Mouse (Mus musculus) liver, embryonic 14.5 days (tissue): Measurements from ENCODE around the gene Npas3. TPM values are rescaled to one million over a fixed set of nuclear protein-coding genes. Genes with fewer than 3 reads are reported as not detected.

Source experiments
- ATAC-seq: fragments of 200-750 bp; cut with Nextera tagmentation; 2 replicates; pipeline ENCODE4 v1.8.0; 2017; ENCODE audit warnings: moderate number of reproducible peaks, mild to moderate bottlenecking, moderate library complexity; ENCODE audit not compliant: insufficient read depth
- DNase-seq, 3 experiments: peaks; one replicate each; pipeline ENCODE4 v3.0.0-alpha.2; 2012 to 2013; ENCODE audit warnings: low read depth in 3 of 3, low spot score in 3 of 3
- H3K27ac ChIP-seq: fragments of 300-500 bp; sonication (generic); 2 replicates; pipeline ENCODE4 v1.5.1; 2014; ENCODE audit warnings: moderate library complexity, mild to moderate bottlenecking, control low read depth, inconsistent platforms
- H3K27me3 ChIP-seq: fragments of 300-500 bp; sonication (generic); 2 replicates; pipeline ENCODE4 v1.6.1; 2014; ENCODE audit warnings: mild to moderate bottlenecking, low read length, moderate library complexity; ENCODE audit not compliant: control insufficient read depth, insufficient read depth
- H3K36me3 ChIP-seq: fragments of 300-500 bp; sonication (generic); replicated peaks from 2 replicates; pipeline ENCODE4 v1.6.1; 2014; ENCODE audit warnings: low read depth; ENCODE audit not compliant: control insufficient read depth, insufficient read depth
- H3K4me1 ChIP-seq, 2 experiments: fragments of 200-500 bp in 1 of 2; fragments of 300-500 bp in 1 of 2; sonication (generic) in 1 of 2; replicated peaks; 2 replicates each; pipeline ENCODE4 v1.6.1; 2012 to 2014; ENCODE audit warnings: antibody characterized with exemption in 1 of 2, inconsistent platforms in 1 of 2, low read length in 1 of 2; ENCODE audit not compliant: control insufficient read depth in 2 of 2, insufficient read depth in 2 of 2
- H3K4me2 ChIP-seq: fragments of 300-500 bp; sonication (generic); 2 replicates; pipeline ENCODE4 v1.6.1; 2014; ENCODE audit warnings: low read depth, mild to moderate bottlenecking, control low read depth, moderate library complexity
- H3K4me3 ChIP-seq, 2 experiments: fragments of 200-500 bp in 1 of 2; fragments of 300-500 bp in 1 of 2; sonication (generic) in 1 of 2; 2 replicates each; pipeline ENCODE4 v1.5.1; 2012 to 2014; ENCODE audit warnings: low read depth in 2 of 2, low read length in 2 of 2, mild to moderate bottlenecking in 2 of 2, control low read depth in 1 of 2, inconsistent platforms in 1 of 2, moderate library complexity in 1 of 2; ENCODE audit not compliant: insufficient read depth in 1 of 2
- H3K9ac ChIP-seq: fragments of 300-500 bp; sonication (generic); replicated peaks from 2 replicates; pipeline ENCODE4 v1.6.1; 2014; ENCODE audit warnings: mild to moderate bottlenecking, control low read depth, moderate library complexity
- H3K9me3 ChIP-seq: fragments of 300-500 bp; sonication (generic); 2 replicates; pipeline ENCODE4 v1.6.1; 2016; ENCODE audit warnings: low read length, mixed read lengths; ENCODE audit not compliant: control insufficient read depth
- CTCF ChIP-seq: IDR thresholded peaks from 2 replicates; pipeline ENCODE4 v1.5.1; 2016; ENCODE audit warnings: antibody characterized with exemption, low read depth, control low read depth
- EP300 ChIP-seq: IDR thresholded peaks from 2 replicates; pipeline ENCODE4 v1.6.1; 2016; ENCODE audit warnings: antibody characterized with exemption, low read depth
- WGBS: fragments of 180-500 bp; shearing (Covaris S2); extraction: QIAGEN DNeasy Blood & Tissue Kit; methylation state at CpG from one replicate; pipeline ENCODE4 v1.1.7; 2014; ENCODE audit not compliant: insufficient replicate concordance; 5-methylcytosine and 5-hydroxymethylcytosine counted together
- polyA plus RNA-seq, 2 experiments: library from polyadenylated mRNA; depleted of rRNA in 1 of 2; stranded (reverse) in 1 of 2; unstranded in 1 of 2; fragments of >200 nt; fragmentation: Nextera tagmentation in 1 of 2; extraction: Ambion mirVana in 1 of 2; gene quantifications; 2 replicates each; pipeline versions ENCODE4 v1.2.1 to v1.2.3; 2012 to 2014

The Npas3 gene
- polyA plus RNA-seq, 2 experiments = 0.08 to 0.09 TPM

DNA sequence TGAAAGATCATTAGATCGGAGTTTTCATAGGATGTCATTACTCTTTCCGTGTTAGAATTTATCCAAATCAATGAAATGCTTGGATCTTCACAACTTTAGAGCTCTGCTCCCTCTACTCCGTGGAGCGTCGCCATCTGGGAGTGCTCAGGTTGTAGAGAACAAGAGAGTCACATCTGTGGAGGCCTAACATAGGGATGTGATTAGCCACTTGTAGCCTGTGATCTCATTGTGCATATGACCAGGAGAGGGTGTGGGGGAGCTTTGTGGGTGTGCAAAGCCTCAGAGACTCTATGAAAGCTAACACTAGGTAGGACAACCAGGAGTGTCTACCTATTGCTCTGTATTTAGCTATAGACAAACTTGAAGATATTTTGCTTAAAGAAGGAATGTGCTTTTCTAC lies 509.9 kb downstream of the Npas3 start:
- Histone ChIP-seq H3K4me1 (no peaks in the 10 kb centered on the region), H3K36me3 (no peaks in the 10 kb centered on the region), H3K9ac (no peak overlapping the region), H3K4me2 (no peak overlapping the region), H3K27ac (no peak overlapping the region), H3K4me3 (no peak overlapping the region), H3K9me3 (no peaks in the 10 kb centered on the region), H3K27me3 (no peaks in the 10 kb centered on the region)
- 66% methylated on average over 5 of the region's 5 CpGs for WGBS
- no peak for ATAC-seq
- TF ChIP-seq EP300 = no peak
- TF ChIP-seq CTCF = 0 out of 2 replicates have a peak, but pooled peaks have one; percentile 4
- no peak for DNase-seq

DNA sequence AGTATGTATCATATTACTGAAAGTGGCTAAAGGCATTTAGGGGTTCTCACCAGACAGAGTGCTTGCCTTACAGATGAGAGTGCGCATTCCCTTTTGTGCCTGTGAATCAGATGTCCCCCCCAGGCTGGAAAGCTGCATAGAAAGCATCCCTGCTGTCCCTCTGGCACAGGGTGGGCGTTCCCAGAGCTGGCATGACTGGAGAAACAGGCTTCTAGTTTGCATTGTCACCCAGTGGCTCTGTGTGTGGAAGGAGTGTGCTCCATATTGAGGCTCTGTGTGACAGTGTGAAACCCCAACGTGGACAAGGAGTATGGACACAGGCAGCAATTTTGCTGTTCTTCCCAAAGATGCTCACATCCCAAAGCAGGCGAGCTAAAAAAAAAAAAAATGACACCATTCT lies 515.7 kb downstream of the Npas3 start:
- Histone ChIP-seq H3K4me1 (no peaks in the 10 kb centered on the region), H3K9me3 (no peaks in the 10 kb centered on the region), H3K27me3 (no peaks in the 10 kb centered on the region), H3K36me3 (no peaks in the 10 kb centered on the region), H3K9ac (no peak overlapping the region), H3K27ac (no peak overlapping the region), H3K4me3 (no peak overlapping the region), H3K4me2 (no peak overlapping the region)
- ATAC-seq (no peak), DNase-seq (no peak)
- TF ChIP-seq EP300 (no peak), CTCF (no peak)
- 50% methylated on average over 4 of the region's 4 CpGs for WGBS

DNA sequence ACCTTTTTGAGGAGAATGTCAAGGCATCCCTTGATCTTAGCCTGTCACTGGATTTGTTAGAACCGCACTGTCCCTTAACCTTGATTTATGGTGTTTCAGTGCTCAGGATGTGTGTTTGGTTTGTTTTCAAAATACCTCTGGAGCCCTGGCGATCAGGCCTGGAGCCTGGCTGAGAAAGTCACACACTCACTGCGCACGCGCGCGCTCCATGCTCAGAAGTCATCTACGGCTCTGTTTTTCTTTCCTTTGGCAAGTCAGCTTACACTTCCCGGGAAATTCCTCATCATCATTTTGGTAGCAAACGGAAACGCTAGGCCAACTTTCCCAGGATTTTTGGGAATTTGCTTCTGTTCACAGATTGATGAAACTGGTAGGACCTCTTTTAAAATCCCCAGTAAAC lies 519.9 kb downstream of the Npas3 start:
- no peak overlapping the region for H3K27ac ChIP-seq
- DNase-seq (no peak), ATAC-seq (no peak)
- no peak overlapping the region for H3K4me2 ChIP-seq
- no peak for TF ChIP-seq CTCF
- TF ChIP-seq EP300 = no peak
- no peak overlapping the region for H3K9ac ChIP-seq
- H3K27me3 ChIP-seq = no peaks in the 10 kb centered on the region
- whole genome bisulfite sequencing = 71% methylated on average over 11 of the region's 11 CpGs
- H3K36me3 ChIP-seq = no peaks in the 10 kb centered on the region
- no peaks in the 10 kb centered on the region for H3K4me1 ChIP-seq
- H3K9me3 ChIP-seq = no peaks in the 10 kb centered on the region
- H3K4me3 ChIP-seq = no peak overlapping the region

DNA sequence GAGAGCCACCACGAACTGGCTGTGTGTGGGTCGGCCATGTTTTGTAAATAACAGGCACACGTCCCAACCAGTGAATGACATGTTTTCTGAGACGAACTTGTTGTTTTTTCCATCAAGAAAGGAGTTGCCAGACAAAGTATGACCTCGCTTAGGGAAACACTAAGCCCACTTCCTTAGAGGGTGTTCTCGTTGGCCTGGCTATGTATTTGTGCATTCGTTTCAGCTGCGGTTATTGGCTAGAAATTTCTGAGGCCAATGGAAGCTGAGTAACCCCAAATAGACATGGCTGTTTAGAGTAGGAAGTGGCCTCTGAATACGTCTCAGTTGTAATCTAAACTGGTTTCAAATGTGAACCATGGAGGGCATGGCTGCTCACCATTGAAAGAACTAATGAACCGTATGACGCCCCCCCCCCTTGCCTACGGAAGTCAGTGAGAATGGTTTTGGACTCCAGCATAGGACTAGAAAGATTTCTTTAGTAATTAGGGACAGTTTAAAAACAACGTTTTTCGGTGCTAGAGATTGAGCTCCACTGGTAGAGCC lies 523.0 kb downstream of the Npas3 start:
- Histone ChIP-seq H3K4me3 (no peak overlapping the region), H3K9ac (no peak overlapping the region), H3K9me3 (no peaks in the 10 kb centered on the region), H3K27ac (no peak overlapping the region), H3K4me2 (no peak overlapping the region), H3K27me3 (no peaks in the 10 kb centered on the region), H3K36me3 (no peaks in the 10 kb centered on the region), H3K4me1 (no peaks in the 10 kb centered on the region)
- WGBS = 63% methylated on average over 14 of the region's 14 CpGs
- no peak for ATAC-seq
- TF ChIP-seq EP300 (no peak), CTCF (no peak)
- DNase-seq = no peak

DNA sequence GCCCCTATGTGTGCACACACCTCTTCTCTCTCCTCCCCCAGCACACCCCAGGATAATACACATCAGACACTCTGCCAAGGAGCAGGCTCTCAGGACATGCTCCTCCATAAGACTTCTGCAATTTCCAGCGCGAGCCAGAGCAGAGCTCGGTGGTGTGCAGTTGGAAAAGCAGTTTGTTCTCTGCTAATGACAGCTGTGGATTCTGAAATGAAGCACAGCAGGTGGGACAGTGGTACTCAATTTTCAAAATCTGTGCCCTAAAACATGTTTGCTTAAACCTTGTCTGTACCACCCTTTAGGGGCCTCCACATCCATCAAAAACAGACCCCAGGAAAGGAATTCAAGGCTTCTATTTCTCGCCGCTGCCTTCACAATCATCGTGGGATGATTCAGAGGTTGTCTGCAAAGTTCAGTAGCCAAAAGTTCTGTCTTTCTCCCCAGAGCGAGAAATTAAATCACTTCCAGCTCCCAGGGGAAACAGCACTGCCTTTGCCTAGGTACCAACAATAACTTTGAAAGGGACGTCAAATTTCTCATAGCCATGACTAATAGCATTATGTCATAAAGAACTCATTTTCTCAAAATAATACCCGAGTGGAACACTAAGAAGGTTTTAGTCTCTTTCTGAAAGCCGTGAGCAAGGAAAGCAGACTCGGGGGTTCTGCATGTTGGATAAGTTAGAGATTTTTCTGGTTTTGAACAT lies 533.5 kb downstream of the Npas3 start:
- no peaks in the 10 kb centered on the region for H3K36me3 ChIP-seq
- H3K4me1 ChIP-seq = no peaks in the 10 kb centered on the region
- WGBS = 68% methylated on average over 11 of the region's 11 CpGs
- no peak overlapping the region for H3K9ac ChIP-seq
- H3K4me3 ChIP-seq = no peak overlapping the region
- H3K4me2 ChIP-seq = no peak overlapping the region
- no peak overlapping the region for H3K27ac ChIP-seq
- ATAC-seq (no peak), DNase-seq (no peak)
- TF ChIP-seq CTCF (no peak), EP300 (no peak)
- no peaks in the 10 kb centered on the region for H3K27me3 ChIP-seq
- no peaks in the 10 kb centered on the region for H3K9me3 ChIP-seq
